Mouse (Mus musculus) yolk sac, embryonic 10.5 days (tissue): ENCODE results near the gene Daam1.

Source experiments
- DNase-seq: peaks from one replicate; pipeline ENCODE4 v3.0.0-alpha.2; 2017; ENCODE audit warnings: low spot score

The Daam1 gene

DNA sequence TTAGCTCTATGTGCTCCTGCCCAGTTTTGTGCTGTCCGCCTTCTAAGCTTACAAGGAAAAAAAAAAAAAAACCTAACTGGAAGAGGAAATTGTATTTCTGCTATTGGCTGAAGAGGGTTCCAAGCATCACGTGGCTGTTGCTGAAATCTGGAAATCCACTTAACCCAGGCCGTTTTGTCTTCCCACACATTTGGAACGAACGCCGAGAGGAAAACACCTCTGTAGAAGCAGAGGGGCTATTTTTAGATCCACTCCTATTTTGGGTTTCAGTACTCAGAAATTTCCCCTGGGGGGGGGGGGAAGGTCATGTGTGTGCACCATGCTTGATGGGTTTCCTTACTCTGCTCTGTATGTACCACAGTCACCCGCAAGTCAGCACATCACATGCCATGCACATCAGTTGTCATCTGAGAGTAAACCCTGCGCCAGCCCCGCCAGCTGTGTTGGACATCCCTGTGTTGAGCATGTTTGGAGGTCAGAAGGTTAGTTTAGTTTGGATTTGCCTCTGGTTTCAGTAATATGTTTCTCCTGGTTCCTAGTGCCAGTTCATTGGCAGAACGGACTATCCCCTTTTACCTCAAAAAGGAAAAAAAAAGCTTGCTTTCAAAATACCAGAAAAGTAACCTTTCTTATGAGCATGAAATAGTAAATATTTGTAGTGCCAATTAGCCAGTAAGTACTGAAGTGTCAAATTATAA is 33.1 kb downstream of the Daam1 start:
- no peak for DNase-seq

DNA sequence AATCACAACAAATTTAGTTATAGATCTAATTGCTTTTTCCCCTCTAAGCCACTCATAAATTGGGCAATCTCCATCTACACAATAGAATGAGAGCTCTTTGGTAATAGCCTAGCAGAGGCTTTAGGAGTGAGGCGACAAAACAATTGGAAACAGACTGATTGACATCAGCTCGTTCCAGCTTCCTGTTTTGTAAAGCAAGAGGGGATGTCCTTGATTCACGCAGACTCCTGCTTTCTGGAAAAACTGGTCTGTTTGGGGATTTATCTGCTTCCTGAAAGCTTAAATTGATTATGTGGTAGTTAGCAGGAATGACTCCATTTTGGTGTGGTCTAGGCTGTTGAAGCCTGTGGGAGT is 33.6 kb downstream of the Daam1 start:
- DNase-seq = no peak

DNA sequence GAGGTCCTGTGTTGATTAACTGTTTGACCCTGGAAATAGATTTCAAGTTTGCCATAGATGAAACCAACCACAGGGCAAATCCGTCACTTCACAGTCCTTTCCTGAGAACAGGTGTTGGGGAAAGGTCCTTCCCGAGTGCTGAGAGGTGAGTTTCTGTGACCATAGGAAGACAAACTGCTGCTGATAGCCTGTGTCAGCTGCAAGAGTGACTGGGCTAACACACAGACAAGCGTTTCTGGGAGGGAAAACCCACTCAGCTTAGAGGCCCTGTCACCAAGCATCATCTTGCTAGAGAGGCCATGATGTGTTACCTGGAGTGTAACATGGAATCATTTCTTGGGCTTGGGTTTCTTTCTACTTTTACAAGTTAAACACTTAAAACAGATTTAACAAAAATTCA is 35.1 kb downstream of the Daam1 start:
- DNase-seq = no peak

DNA sequence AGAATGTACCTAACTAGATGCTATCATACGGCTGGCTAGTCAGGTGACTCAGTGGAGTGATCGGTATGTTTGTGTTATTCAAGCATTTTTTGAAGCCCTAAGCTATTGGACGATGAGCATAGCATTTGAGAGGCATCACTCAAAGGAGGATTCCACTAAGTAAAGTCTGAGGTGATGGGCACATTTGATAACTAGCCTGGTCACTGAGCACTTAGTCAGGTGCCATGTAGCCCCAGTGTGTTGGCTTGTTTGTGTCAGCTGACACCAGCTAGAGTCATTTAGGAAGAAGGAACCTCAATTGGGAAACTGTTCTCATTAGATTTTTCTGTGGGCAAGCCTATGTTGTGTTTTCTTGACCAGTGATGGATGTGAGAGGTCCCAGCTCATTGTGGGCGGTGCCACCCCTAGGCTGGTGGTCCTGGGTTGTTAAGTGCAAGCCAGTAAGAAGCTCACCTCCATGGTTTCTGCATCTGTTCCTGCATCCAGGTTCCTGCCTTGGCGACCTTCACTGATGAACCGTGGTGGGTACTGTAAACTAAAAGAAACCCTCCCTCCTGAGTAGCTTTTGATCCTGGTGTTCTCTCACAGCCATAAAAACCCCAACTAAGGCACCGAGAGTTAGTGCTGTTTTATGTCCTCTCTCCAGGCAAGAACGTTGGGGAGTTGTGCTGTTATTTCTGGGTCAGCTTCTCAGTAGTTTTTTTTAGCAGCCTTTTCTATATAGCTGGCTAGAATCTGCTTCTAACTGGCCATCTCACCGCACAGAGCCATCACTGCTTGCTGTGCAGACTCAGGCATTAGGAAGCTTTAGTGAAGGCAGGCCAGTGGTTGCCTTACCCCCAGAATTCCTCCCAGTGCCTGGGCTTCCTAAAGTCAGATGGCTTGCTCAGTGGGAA is 36.7 kb downstream of the Daam1 start:
- no peak for DNase-seq

DNA sequence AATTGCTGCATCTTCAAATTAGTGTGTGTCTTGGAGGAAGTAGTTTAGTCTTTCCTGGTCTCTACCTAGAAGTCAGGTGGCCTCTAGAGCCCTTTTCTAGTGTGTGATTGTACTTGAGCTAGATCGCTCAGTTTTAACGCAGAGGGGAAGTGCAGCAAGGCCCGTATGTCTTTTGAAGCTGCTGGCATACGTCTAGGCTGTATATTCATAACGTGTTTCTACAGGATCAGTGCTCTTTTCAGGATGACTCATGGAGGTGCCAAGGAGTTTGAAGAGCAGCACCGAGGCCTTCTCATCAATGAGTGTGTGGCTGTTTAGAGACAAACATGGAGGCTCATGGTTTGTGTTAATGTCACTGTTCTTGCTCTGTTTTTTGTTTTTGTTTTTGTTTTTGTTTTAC is 39.8 kb downstream of the Daam1 start:
- no peak for DNase-seq

DNA sequence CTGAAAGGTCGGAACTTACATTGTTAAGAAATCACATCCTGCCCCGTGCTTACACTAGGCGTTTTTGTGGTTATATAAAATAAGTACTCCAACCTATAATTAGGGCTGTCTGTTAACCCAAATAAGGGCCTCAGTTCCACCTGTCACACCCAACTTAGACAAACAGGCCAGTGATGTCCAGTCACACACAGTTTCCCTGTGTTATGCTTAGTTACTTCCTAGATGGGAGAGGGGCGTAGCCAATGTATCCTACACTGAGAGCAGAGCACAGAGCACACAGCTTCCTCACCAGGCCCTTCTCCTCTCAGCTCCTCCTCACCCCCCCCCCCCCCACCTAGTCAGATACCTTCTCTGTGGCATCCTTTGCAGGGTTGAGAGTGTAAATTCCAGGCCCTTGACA is 41.5 kb downstream of the Daam1 start:
- no peak for DNase-seq

DNA sequence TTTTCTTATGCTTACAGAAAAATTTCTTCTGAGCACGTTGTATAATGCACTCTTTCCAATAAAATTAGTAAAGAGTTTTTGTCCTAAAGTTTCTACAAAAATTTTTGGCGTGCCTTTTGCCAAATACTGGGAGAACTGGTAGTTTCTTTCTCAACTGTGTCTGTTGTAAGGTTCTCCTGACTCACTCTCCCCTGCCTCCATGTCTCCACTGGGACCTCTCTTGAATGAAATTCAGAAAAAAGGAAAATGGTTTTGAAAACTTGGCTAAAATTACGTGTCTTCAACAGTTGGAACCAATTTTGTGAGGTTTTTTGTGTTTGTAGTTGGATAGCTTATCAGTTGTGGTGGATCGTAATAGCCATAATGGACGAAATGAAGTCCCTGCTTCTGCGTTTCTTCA is 43.7 kb downstream of the Daam1 start:
- DNase-seq = no peak

DNA sequence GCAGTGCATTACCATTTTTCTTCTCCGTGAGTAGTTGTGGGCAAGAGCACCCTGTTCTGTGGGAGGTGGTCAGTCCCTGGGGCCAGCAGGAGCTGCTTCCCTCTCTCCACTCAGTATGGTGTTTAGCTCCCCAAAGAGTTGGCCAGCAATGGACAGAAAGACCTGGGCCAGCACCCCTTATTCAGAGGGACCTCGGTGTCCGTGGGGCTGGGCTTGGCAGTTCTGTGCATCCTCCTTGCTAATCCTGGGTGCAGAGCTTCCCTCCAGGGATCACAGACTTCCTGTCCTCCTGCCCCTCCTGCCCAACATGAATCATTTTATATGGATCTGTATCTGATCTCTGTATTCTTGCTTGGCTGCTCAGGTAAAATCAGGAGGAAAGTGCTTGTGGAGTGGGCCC is 44.1 kb downstream of the Daam1 start:
- no peak for DNase-seq

DNA sequence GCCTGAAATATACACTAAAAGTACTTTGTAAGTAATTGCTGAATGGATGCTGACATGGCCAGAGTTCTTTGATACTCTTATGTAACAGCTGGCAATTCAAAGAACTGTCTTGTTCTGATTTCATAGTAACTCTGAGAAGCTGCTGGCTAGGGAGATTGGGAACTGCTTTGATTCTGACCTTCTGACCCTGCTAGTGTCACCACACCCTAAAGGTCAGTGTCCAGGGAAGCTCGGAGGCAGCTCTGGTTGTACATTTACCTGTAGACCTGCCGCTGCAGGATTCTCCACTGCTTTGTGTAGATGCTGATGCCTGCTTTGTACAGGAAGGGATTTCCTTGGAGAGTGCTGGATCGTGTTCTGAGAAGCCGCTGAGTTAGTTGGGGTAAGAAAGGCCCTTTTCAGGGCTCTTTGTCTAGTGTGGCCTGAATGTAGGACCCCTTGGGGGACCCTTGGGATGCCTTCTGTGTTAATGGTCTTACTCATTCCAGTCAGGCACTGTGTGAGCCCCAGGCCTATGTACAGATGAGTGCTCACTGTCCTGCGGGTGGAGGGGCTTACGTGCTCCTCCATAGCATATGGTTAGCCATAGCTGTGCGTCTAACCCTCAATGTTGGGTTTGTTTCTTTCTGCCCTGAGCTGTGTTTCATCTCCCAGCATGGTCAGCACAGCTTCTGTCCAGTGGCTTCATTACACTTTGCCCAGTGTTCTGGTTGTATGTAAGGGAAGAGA is 45.0 kb downstream of the Daam1 start:
- peak; percentile 86 for DNase-seq

DNA sequence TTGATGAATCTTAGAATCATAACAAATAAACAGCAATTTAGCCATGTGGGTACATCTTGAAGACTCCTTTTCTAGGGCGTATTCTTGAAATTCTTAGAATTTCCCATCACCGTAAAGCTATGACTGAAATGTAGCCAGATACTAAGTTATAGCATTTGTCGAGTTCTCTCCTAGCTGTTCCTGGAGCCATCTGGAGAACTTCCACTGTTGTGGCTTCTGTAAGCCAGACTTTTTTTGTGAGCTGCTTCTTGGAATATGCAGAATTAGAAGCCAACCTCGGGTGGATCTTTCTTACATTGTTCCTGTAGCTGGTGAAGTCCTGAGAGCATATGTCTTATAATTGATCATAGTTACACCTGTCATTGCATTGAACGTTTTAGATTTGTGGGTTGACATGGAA is 50.1 kb downstream of the Daam1 start:
- DNase-seq = no peak

DNA sequence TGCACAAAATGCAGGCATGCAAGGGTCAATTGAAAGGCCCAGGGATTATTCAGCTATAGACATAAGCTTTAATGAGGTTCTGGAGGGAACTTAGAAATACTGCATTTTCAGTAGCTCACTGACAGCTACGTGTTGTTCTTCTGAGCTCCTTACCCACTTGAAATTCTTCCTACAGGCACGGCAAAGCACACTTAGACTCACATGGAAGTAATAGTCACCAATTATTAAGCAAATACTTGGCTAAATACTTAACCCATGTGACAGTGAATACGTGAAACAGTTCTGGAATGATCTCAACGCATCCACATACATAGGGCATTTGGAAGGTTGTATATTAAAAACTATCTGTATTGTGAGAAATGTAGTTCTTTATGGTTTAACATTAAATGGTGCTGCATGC is 50.6 kb downstream of the Daam1 start:
- DNase-seq = no peak

DNA sequence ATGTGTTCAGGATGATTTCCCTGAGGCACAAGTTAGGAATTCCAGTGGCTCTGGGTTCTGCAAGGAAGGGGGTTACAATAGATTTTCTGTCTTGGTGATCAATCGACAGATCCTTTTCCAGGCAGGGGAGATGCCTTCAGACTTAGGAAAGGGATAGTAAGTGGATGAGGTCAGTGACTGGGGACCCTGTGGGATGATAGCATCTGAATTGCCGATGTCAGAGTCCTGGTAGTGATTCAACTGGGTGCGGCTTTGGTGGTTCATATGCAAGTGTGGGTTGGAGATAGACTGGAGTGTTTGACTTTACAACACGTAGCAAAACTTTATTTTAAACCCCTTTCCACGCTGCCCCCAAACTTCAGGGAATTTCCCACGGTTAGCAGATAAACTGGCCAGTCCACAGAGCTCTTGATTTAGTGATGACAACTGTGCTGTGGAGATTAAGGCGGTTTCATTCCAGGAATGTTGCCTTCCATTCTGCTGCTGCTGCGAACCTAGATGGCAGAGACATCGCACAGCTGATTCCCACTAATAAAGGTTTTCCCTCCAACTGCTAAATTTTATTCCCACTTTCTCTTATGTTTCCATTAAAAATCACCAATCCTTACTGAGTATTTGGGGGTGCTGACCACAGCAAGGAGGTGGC is 52.3 kb downstream of the Daam1 start:
- DNase-seq = no peak

DNA sequence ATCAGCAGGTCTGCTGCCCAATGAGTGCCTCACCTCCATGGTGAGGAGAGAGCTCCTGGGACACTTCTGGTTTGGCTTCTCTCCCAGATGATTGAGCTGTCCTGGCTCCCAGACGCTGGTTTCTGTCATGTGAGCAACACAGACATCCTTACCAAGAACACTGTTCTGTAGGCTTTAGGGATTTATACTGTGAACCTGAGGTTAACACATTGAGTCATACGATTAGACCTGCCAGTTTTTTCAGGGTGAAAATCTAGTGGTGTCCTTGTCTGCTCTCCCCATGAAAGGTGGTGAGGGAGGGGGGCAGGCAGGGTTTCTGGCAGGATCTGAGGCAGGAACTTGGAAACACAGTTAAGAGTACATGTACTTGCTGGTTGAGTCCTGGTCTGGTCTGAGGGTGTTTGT is 54.3 kb downstream of the Daam1 start:
- peak; percentile 31 for DNase-seq

DNA sequence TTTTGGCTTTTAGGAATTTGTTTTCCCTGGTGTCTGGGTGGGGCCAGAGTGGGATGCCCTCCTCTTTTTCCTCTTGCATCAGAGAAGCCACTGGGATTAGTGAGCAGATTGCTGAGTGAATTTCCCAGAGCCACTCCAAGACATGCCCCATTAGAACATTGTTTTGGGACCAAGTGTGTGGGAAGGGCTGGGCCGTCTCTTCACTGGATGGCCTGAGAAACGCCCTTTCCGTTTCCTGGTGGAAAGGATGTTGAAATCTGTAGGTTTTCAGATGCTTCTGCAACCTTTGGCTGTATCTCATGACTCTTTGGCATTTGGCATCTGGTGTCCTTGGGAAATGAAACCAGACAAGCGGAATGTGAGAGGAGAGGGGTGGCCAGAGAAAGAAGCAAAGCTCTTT is 54.8 kb downstream of the Daam1 start:
- no peak for DNase-seq

DNA sequence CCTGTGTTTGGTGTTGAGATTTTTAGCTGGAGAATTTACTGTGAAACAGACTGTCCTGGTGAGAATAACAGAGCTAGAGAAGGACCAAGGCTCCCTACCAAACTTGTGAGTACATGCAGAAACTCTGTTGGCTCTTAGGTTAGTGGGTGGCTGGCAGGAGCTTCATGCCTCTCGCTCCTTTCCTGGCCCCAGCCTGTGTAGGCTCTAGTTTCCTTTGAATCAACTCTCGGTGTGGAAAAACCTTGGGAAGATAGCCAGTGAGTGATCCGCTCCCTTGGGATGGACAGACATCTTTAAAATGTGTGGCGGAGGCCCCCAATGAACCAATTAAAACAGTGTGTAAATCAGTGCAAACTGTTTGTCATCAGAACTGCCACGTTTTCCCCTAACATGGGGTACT is 55.5 kb downstream of the Daam1 start:
- no peak for DNase-seq

DNA sequence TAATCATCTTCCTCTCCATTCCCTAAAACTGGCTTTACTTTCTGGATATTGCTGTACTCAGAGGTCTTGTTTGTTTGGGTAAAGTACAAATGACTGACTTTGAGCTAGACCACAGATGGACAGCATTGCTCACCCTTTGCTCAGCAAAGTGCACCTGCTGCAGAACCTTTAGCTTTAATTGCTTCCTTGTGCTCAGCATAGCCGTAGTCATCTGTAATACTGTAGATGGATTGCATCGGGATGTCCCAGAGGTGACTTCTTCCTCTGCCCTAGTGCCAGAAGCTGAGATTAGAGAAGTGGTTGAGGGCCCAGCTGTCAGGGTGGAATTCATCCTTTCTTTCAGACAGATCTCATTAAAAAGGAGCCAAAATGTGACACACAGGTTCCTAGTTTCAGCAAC is 56.1 kb downstream of the Daam1 start:
- no peak for DNase-seq

DNA sequence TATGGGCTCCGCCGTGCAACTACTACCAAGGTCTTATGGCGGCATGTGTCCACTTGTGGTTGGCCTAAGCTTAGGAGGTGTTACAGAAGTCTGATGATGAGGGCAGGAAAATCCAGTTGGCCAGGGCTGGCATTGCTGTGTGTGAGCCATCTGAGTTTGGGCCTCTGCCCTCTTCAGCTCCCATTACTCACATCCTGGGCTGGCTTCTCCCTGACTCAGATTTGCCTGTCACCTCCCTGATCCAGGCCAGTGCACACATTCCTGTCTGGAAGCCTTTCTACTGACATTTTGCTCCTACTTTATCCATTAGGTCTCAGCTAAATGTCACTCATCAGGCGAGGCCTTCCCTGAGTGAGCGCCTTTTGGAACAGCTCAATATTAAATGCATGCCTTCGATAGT is 57.5 kb downstream of the Daam1 start:
- no peak for DNase-seq

DNA sequence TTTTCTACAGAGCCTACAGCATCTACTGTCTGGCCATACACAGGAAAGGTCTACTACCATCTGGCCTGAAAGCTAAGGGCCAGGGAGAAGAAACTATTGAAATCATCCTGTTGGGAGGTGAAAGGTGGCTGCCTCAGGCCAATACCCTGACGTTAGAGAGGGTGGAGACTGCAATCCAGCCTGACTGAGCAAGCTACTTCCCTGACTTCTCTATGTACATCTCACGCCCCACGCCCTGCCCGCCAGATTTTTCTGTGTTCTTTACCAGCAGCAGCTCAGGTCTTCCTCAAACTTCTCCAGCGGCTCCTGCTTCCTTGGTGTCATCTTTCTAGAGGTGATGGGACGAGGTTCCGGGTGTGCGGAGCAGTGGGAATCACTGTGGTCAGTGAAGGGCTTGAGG is 58.4 kb downstream of the Daam1 start:
- no peak for DNase-seq

DNA sequence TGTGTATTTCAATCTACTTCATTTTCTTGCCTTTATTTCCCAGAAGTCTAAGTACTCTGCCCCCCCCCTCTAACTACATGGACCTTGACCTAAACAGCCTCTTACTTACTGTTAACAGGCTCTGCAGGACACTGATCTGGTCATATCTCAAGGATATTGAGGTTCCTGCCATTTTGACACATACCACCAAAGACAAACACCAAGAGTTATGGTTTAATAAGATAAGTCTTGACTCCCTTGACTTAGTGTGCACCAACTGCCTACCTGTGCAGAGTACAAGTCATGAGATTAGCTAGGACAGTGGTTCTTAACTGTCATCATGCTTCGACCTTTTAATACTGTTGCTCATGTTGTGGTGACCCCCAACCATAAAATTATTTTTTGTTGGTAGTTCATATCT is 59.4 kb downstream of the Daam1 start:
- no peak for DNase-seq

DNA sequence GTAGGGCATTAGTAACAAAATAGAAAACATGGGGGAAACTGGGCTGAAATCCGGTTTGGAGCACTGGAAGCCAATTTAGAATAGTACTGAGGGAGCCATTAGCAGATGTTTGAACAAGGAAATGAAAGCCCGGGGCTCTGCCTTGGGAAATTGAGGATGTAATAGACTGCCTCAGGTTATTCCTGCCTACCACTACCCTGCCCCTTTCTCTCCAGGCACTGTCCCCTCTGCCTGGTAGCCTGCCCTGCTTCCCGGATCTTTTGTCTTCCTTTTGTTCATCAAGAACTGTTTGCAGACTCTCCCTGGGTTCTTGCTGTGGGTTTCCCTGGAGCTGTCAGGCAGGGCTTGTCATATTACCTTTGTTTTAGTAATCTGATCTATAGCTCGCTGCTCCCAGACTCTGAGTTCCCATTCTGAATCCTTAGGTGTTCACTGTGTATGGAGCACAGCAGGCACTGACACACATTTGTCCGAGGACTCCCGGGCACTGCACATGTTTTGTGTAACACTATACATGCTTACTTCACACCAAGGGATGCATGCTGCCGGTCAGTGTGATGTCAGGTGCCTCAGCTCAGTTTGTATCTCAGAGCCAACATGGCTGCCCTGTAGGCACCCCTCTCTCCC is 61.0 kb downstream of the Daam1 start:
- DNase-seq = no peak

DNA sequence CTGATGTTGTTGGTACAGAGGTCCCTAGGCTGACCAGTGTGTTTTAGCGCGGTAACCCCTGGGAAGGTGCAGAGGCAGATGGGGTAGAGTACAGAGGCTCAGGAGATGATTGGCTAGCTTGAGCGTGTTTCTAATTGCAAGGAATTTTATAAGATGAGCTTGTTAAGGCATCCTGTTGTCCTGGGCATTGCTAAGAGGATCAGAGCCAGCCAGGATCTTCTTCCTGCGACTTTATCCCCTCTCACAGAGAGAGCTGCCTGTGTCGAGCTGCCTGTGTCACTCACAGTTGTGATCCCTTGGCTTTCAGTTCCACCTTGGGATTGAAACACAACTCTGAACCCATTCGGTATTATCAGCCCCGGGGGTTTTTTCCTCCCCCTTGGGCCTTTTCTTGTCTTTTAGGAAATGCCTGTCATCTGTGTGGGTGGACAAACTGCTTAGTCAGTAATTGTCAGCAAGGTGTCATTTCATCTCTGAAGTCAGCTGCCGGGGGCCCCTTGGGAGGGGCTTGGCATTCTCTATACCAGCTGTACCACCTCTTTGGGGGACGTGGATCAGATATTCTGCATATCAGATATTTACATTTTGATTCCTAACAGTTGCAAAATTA is 62.2 kb downstream of the Daam1 start:
- DNase-seq = no peak

DNA sequence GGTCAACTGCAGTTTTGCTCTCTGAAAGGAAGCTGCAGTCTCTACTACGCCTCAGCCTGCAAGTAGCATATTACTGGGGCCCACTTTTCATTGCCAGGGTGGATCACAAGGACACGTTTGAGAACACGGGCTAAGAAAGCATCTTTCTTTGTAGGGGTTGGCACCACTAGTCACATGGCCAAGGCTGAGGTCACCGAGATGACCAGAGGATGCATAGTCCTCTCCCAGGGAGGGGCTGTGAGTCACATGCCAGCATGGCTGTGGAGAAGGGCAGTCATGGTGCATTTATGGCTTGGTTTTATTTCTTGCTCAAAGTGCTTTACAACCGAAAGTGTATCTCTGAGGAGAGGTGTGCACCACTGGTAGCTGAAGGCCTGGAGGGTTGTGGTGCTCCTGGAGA is 67.4 kb downstream of the Daam1 start:
- no peak for DNase-seq
